Mouse (Mus musculus) midbrain, embryonic 15.5 days (tissue): ENCODE data around the gene Spn. TPM values are rescaled to one million over a fixed set of nuclear protein-coding genes. Genes with fewer than 3 reads are reported as not detected.

Experiments used
- ATAC-seq: fragments of 200-750 bp; cut with Nextera tagmentation; replicated peaks from 2 replicates; pipeline ENCODE4 v1.8.0; 2017; ENCODE audit warnings: moderate TSS enrichment
- H3K27ac ChIP-seq: fragments of 300-500 bp; sonication (generic); 2 replicates; pipeline ENCODE4 v1.5.1; 2015; ENCODE audit warnings: mild to moderate bottlenecking, inconsistent platforms
- H3K27me3 ChIP-seq: fragments of 300-500 bp; sonication (generic); replicated peaks from 2 replicates; pipeline ENCODE4 v1.6.1; 2015; ENCODE audit warnings: inconsistent platforms
- H3K36me3 ChIP-seq: fragments of 300-500 bp; sonication (generic); replicated peaks from 2 replicates; pipeline ENCODE4 v1.6.1; 2015; ENCODE audit warnings: inconsistent platforms
- H3K4me1 ChIP-seq: fragments of 300-500 bp; sonication (generic); 2 replicates; pipeline ENCODE4 v1.6.1; 2015; ENCODE audit warnings: inconsistent platforms
- H3K4me2 ChIP-seq: fragments of 300-500 bp; sonication (generic); 2 replicates; pipeline ENCODE4 v1.6.1; 2015; ENCODE audit warnings: inconsistent platforms, mild to moderate bottlenecking, moderate library complexity
- H3K4me3 ChIP-seq: fragments of 300-500 bp; sonication (generic); 2 replicates; pipeline ENCODE4 v1.5.1; 2015; ENCODE audit warnings: mild to moderate bottlenecking, inconsistent platforms
- H3K9ac ChIP-seq: fragments of 300-500 bp; sonication (generic); 2 replicates; pipeline ENCODE4 v1.6.1; 2015; ENCODE audit warnings: mild to moderate bottlenecking, inconsistent platforms
- H3K9me3 ChIP-seq: fragments of 300-500 bp; sonication (generic); 2 replicates; pipeline ENCODE4 v1.6.1; 2016; ENCODE audit warnings: inconsistent platforms
- WGBS: fragments of 180-500 bp; shearing (Covaris S2); methylation state at CpG from one replicate; pipeline ENCODE4 v1.1.7; 2015; ENCODE audit warnings: mixed read lengths; 5-methylcytosine and 5-hydroxymethylcytosine counted together
- polyA plus RNA-seq: library from polyadenylated mRNA; unstranded; fragments of >200 nt; fragmentation: Nextera tagmentation; extraction: Ambion mirVana; gene quantifications from 2 replicates; pipeline ENCODE4 v1.2.1, GENCODE M21; 2015

The Spn gene
- polyA plus RNA-seq, 1 experiment from 2014 or later = 0.04 TPM

DNA sequence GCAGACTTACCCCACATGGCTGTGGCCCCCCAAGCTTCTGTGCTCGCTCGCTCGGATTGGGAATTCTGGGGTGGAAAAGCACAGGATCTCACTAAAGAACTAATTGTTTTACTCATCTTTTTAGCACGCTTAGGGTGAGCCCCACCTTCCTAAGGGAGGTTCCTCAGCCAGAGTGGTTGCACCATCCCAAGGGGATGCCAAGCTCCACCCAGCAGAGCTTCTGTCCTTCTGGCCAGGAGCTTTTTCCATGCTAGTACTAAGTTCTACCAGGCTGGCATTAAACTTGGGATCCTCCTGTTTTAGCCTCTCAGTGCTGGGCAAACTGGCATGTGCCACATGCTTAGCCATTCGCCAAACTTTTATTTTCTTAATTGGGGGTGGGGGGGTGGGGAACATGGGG lies 24.9 kb upstream of the Spn start:
- no peak for ATAC-seq
- Histone ChIP-seq H3K9me3 (no peaks in the 10 kb centered on the region), H3K36me3 (no peaks in the 10 kb centered on the region)

DNA sequence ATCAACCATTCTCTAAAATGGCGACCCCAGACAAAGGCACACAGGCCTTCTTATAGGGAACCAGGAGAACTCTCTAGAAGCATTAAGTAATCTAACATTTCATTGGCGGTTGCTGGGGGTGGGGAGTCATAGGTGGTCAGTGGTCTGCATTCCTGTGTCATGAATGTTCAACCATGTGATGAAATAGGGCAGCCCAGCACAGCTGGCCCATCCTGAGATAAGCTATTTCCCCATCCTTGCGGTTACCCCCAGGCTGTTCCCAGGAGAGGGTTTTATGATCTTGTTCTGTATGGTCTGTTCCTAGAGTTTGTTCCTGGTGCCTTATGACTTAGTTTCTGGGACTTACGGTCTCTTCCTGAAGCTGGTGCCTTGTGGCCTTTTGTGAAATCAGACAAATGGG lies 19.9 kb upstream of the Spn start:
- WGBS = 92% methylated on average over 4 of the region's 4 CpGs
- H3K27ac ChIP-seq = no peak overlapping the region
- H3K9ac ChIP-seq = no peak overlapping the region
- H3K4me1 ChIP-seq = no peaks in the 10 kb centered on the region
- H3K4me3 ChIP-seq = no peak overlapping the region
- H3K27me3 ChIP-seq = no peaks in the 10 kb centered on the region
- no peak overlapping the region for H3K4me2 ChIP-seq
- ATAC-seq = no peak
- H3K9me3 ChIP-seq = no peaks in the 10 kb centered on the region
- H3K36me3 ChIP-seq = no peaks in the 10 kb centered on the region

More for the DNA sequence above, 24.9 kb upstream of the Spn start:
- Histone ChIP-seq H3K4me2 (no peak overlapping the region), H3K4me1 (no peaks in the 10 kb centered on the region), H3K27ac (no peak overlapping the region), H3K9ac (no peak overlapping the region), H3K4me3 (no peak overlapping the region), H3K27me3 (no peaks in the 10 kb centered on the region)
- 82% methylated on average over 5 of the region's 5 CpGs for WGBS

DNA sequence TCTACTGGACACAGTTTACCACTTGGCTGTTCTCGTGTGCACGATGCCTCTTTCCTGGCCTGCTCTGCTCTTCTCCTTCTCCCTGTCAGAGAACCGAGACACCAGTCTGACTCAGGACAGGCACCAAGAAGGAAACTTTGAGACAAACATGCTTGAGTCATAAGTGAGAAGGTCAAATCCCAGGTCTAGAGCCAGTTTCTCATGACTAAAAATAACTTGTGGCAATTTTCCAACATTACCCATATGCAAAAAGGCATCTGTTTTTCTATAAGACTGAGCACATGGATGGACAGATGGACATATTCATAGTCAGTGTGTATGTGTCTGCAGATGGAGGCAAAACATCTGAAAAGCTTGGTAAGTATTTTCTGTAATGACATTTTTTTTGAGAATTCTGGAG lies 15.9 kb upstream of the Spn start:
- no peak for ATAC-seq
- no peaks in the 10 kb centered on the region for H3K27me3 ChIP-seq
- no peak overlapping the region for H3K4me3 ChIP-seq
- no peaks in the 10 kb centered on the region for H3K36me3 ChIP-seq
- H3K9me3 ChIP-seq = no peaks in the 10 kb centered on the region
- no peak overlapping the region for H3K27ac ChIP-seq
- 92% methylated on average over 3 of the region's 3 CpGs for WGBS
- H3K4me1 ChIP-seq = no peaks in the 10 kb centered on the region
- no peak overlapping the region for H3K4me2 ChIP-seq
- H3K9ac ChIP-seq = no peak overlapping the region

DNA sequence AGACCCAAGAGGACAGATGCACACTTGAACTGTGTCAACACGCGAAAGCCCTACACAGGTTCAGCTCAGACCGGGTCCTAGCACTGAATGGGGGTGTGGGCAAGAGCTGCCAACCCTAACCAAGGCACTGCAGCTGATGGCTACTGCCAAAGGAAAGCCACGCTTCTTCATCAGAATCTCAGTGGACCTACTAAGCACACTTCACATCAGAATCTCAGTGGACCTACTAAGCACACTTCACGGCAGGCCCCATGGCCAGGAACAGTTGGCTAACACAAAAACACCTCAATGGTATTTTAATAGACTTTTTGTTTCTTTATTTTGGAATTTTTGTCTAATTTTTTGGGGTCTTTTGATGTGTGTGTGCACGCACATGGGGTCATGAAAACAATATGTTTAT lies 14.8 kb upstream of the Spn start:
- H3K9ac ChIP-seq = no peak overlapping the region
- ATAC-seq = no peak
- no peaks in the 10 kb centered on the region for H3K4me1 ChIP-seq
- no peak overlapping the region for H3K4me2 ChIP-seq
- no peak overlapping the region for H3K27ac ChIP-seq
- no peaks in the 10 kb centered on the region for H3K27me3 ChIP-seq
- H3K4me3 ChIP-seq = no peak overlapping the region
- WGBS = 86% methylated on average over 6 of the region's 6 CpGs
- H3K36me3 ChIP-seq = no peaks in the 10 kb centered on the region
- no peaks in the 10 kb centered on the region for H3K9me3 ChIP-seq

DNA sequence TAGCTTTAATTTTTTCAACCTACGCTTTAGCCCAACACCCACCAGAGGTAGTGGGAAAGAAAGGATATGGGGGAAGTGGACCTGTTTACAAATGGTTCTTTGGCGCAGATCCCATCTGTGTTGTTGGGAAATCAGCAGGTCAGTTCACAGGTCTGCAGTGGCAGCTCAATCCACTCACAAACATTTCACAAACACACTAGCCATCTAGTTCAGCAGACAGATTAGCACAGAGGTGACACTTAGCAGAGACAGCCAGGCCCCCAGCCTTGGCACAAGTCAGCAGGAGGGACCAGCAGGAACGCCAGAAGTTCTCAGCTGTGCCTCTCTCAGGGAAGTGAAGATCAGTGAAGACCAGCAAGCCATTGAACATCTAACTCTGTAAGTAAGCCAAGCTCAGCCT lies 10.3 kb upstream of the Spn start:
- WGBS = 75% methylated on average over 3 of the region's 3 CpGs
- no peak overlapping the region for H3K9ac ChIP-seq
- H3K27me3 ChIP-seq = no peaks in the 10 kb centered on the region
- no peaks in the 10 kb centered on the region for H3K36me3 ChIP-seq
- H3K4me3 ChIP-seq = no peak overlapping the region
- H3K9me3 ChIP-seq = no peaks in the 10 kb centered on the region
- H3K4me1 ChIP-seq = no peaks in the 10 kb centered on the region
- ATAC-seq = no peak
- H3K4me2 ChIP-seq = no peak overlapping the region
- H3K27ac ChIP-seq = no peak overlapping the region

DNA sequence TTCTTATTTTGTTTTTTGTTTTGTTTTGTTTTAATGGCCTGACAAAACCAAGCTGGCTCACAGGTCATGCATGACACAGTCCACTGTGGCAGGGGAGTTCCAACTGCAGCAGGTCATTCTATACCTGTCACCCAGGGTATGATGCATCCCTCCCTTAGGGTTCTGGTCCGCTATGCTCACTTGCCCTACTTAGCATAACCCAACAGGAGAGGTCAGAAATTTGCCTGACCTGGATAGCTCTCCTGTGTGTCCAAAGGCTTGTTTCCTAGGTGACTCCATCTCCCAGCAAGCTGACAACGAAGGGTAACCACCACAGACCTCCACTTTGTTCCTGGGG lies 8.6 kb upstream of the Spn start:
- Histone ChIP-seq H3K9ac (no peak overlapping the region), H3K4me3 (no peak overlapping the region), H3K27ac (no peak overlapping the region), H3K27me3 (no peaks in the 10 kb centered on the region), H3K4me2 (no peak overlapping the region), H3K9me3 (no peaks in the 10 kb centered on the region), H3K36me3 (no peaks in the 10 kb centered on the region), H3K4me1 (no peaks in the 10 kb centered on the region)
- ATAC-seq = no peak
- WGBS = 52% methylated on average over 2 of the region's 2 CpGs

DNA sequence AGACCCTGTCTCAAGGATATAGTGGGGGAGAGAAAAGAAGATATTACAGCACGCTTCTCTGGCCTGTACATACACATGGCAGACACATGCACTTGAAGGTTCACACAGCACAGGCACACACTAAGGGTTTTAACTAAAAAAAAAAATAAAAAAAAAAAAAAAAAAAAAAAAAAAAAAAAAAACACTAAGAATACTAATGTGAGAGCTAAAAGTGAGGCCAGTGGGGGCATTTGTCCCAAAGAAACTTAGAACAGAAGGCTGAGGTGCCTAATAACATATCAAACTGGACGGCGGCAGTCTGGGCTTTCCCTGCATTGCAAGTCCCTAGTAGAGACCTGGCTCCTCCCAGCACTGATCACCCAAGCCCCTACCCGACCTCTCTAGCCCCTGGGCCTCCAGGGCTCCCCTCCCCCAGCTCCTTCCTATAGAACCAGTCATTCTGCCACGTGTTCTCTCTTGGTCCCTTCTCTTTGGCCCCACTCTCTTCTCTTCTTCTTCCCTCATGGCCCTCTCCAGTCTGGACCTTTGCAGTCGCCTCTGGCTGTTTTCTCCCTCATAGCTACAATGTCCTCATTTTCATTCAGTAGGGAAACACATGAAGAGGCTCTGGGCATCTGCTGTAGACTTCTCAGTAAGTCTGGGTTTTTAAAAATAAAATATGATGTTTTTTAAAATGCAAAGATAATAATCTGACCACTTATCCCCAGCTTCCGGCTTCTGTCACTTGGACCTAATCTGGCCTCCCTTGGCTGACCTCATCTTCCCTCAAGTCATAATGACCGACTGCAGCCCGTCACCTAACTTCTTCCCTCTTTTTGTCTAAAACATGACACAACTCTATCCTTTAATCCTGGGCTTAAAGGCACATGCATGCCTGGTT lies 8.0 kb upstream of the Spn start:
- H3K9ac ChIP-seq = no peak overlapping the region
- no peaks in the 10 kb centered on the region for H3K27me3 ChIP-seq
- no peaks in the 10 kb centered on the region for H3K4me1 ChIP-seq
- H3K9me3 ChIP-seq = no peaks in the 10 kb centered on the region
- no peak overlapping the region for H3K4me3 ChIP-seq
- H3K27ac ChIP-seq = no peak overlapping the region
- no peak for ATAC-seq
- no peaks in the 10 kb centered on the region for H3K36me3 ChIP-seq
- no peak overlapping the region for H3K4me2 ChIP-seq
- WGBS = 43% methylated on average over 9 of the region's 9 CpGs

DNA sequence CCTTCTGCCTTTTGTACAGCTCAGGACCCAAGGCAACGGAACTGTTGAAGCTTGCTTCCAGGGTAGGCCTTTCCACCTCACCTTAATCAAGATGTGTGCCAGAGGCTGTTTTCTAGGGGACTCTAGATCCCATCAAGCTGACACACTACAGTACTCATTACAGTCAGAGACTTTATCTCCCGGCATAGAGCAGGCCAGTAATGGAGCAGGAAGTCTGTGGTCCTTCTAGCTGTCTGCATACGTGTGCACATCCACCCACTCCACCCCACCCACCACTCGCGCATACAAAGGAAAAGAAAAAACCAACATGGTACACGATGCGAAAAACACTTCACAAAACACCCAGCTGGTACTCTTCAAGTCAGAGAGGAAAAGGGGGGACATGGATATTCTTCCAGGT lies 6.8 kb upstream of the Spn start:
- Histone ChIP-seq H3K4me2 (no peak overlapping the region), H3K9me3 (no peaks in the 10 kb centered on the region), H3K27me3 (no peaks in the 10 kb centered on the region), H3K4me1 (no peaks in the 10 kb centered on the region), H3K36me3 (no peaks in the 10 kb centered on the region), H3K4me3 (no peak overlapping the region), H3K9ac (no peak overlapping the region), H3K27ac (no peak overlapping the region)
- WGBS = 91% methylated on average over 7 of the region's 7 CpGs
- no peak for ATAC-seq

DNA sequence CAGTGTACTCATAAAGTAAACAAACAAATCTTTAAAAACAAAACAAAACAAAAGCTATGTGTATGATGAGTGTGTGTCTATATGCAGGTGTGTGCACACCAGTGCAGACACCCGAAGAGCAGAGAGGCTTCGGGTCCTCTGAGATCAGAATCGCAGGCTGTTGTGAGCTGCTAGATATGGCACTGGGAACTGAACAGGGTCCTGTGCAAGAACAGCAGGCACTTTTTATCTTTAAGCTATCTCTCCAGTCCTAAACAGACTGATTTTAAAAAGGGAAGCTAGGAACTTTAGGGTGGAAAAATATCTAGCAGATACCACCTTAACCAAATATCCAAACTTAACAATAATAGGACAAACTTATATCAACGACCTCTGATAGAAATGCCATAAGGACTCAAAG lies 5.0 kb upstream of the Spn start:
- no peaks in the 10 kb centered on the region for H3K4me1 ChIP-seq
- H3K9me3 ChIP-seq = no peaks in the 10 kb centered on the region
- no peak overlapping the region for H3K27ac ChIP-seq
- no peak for ATAC-seq
- no peaks in the 10 kb centered on the region for H3K36me3 ChIP-seq
- no peak overlapping the region for H3K4me3 ChIP-seq
- 86% methylated on average over 4 of the region's 4 CpGs for WGBS
- no peak overlapping the region for H3K4me2 ChIP-seq
- no peaks in the 10 kb centered on the region for H3K27me3 ChIP-seq
- no peak overlapping the region for H3K9ac ChIP-seq

DNA sequence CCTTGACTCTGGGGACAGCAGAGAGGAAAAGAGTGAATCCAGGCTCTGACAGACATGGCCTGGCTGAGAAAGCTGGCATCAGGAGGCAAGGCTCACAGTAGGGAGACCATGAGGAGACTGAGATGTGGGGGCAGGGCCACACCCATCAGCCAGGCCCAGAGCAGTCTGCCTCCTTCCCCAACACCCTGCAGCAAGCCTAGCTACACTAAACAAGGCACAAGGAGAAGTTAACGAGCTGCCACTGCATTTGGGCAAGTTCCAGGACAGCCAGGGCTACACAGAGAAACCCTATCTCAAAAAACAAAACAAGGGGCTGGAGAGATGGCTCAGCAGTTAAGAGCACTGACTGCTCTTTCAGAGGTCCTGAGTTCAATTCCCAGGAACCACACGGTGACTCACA lies 4.6 kb upstream of the Spn start:
- H3K4me2 ChIP-seq = no peak overlapping the region
- no peaks in the 10 kb centered on the region for H3K4me1 ChIP-seq
- H3K4me3 ChIP-seq = no peak overlapping the region
- H3K9ac ChIP-seq = no peak overlapping the region
- H3K27ac ChIP-seq = no peak overlapping the region
- no peak for ATAC-seq
- 65% methylated on average over 2 of the region's 2 CpGs for WGBS
- no peaks in the 10 kb centered on the region for H3K27me3 ChIP-seq
- H3K9me3 ChIP-seq = no peaks in the 10 kb centered on the region
- H3K36me3 ChIP-seq = no peaks in the 10 kb centered on the region

DNA sequence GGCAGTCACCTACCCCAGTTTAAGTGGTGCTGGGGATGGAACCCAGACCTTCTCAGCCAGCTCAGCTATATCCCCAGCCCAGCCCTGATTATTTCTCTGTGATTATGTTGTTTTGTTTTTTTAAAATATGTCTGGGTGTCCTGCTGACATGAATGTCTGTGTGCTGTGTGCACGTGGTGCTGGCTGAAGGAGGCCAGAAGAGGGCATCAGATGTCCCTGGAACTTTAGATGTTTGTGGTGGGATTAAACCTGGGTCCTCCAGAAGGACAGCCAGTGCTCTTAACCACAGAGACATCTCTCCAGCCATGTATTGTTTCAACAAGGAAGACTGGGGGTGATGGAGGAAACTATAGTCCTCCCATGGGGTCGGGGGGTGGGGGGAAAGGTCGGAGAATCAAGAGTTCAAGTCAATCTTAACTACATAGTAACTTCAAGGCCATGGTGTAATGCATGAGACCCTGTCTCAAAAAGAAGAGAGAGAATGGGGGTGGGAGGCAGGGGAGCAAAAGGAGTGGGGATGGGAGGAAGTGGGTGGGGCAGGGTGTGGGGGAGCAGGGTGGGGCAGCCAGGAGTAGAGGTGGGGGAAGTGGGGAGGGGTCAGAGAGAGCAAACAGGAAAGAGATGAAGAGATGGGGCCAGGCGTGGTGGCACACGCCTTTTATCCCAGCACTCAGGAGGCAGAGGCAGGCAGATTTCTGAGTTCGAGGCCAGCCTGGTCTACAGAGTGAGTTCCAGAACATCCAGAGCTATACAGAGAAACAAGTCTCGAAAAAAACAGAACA lies 3.2 kb upstream of the Spn start:
- no peaks in the 10 kb centered on the region for H3K4me1 ChIP-seq
- H3K9me3 ChIP-seq = no peaks in the 10 kb centered on the region
- H3K4me2 ChIP-seq = no peak overlapping the region
- WGBS = 66% methylated on average over 7 of the region's 7 CpGs
- H3K27ac ChIP-seq = no peak overlapping the region
- no peaks in the 10 kb centered on the region for H3K36me3 ChIP-seq
- no peaks in the 10 kb centered on the region for H3K27me3 ChIP-seq
- H3K4me3 ChIP-seq = no peak overlapping the region
- no peak for ATAC-seq
- H3K9ac ChIP-seq = no peak overlapping the region

DNA sequence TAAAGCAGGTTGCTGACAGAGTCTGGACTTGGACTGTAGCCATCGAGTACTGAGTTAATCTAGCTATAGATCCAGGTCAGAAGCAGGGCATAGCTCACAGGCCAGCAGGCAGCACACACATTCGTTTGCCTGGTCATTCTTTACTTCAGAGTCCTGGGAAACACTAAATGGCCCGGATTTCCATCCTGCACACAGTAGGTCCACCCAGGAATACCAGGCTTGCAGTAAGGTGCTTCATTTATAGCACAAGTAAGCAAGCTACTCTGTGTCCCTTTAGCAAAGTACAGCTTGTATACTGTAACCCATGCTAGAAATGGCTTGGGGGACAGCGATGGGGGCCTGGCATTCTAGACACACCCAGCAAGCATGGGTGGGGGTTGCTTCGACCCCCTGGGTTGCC lies 1.9 kb upstream of the Spn start:
- no peak overlapping the region for H3K9ac ChIP-seq
- no peak overlapping the region for H3K4me3 ChIP-seq
- no peak for ATAC-seq
- no peaks in the 10 kb centered on the region for H3K9me3 ChIP-seq
- H3K4me2 ChIP-seq = no peak overlapping the region
- no peak overlapping the region for H3K27ac ChIP-seq
- H3K36me3 ChIP-seq = no peaks in the 10 kb centered on the region
- 60% methylated on average over 5 of the region's 5 CpGs for WGBS
- H3K4me1 ChIP-seq = no peaks in the 10 kb centered on the region
- H3K27me3 ChIP-seq = no peaks in the 10 kb centered on the region

DNA sequence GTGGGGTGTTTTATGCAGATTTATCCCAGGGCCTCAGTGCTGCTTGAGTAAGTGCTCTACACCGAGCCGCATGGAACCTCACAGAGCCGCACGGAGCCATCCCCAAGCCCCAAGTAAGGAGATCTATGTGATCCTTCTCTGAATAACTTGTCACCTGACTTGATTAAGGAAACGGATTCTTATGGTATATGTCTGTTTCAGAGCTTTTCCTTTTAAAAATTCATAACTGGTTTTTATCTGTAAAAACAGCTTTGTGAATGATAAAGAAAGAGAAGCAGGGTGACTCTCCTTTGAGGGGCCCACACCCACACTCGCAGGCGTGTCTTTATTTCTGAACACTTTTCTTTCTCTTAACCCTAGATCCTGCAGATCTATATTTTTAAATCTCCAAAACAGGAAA lies 1.5 kb upstream of the Spn start:
- H3K9me3 ChIP-seq = no peaks in the 10 kb centered on the region
- no peaks in the 10 kb centered on the region for H3K27me3 ChIP-seq
- H3K27ac ChIP-seq = no peak overlapping the region
- H3K4me1 ChIP-seq = no peaks in the 10 kb centered on the region
- 95% methylated on average over 7 of the region's 7 CpGs for WGBS
- no peak for ATAC-seq
- H3K36me3 ChIP-seq = no peaks in the 10 kb centered on the region
- no peak overlapping the region for H3K4me3 ChIP-seq
- H3K4me2 ChIP-seq = no peak overlapping the region
- H3K9ac ChIP-seq = no peak overlapping the region
